Mouse (Mus musculus) ovary, adult 18-20 months (tissue): ENCODE results near the gene Efcab11.
"Not testable (repeated sequence)": the region's sequence is repeated elsewhere in the genome, so short reads cannot be mapped to it uniquely, and the experiment has no call there.

Experiments
- DNase-seq: peaks from one replicate; pipeline ENCODE4 v3.0.0; 2022; ENCODE audit warnings: low spot score, mixed read lengths

The Efcab11 gene

GRCm38 (mm10) chr12:99806741-99807140 is 77.5 kb downstream of the Efcab11 start:
- DNase-seq: not testable (repeated sequence)

- DNase-seq: no peak
These were observed 88.3 kb downstream of the Efcab11 start for GRCm38 (mm10) chr12:99795921-99796320.

GRCm38 (mm10) chr12:99794792-99795620 is 89.2 kb downstream of the Efcab11 start:
- no peak for DNase-seq

DNA sequence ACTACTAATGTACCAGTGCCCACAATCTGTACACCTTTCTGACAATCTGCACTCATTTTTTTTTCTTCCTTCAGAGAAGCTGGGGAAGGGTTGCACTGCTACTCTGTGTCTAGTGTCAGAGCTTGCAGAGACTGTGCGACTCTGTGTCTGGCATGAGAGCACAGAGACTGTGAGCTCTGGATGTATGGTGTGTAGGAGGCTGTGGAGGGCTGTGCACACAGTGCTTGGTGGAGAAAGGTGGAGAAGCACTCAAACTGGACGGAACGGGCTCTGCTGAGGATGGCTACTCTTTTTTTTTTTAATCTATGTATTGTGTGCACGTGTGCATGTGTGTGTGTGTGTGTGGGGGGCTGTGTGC is 90.1 kb downstream of the Efcab11 start:
- no peak for DNase-seq

GRCm38 (mm10) chr12:99793465-99794157 is 90.6 kb downstream of the Efcab11 start:
- DNase-seq: no peak

GRCm38 (mm10) chr12:99789283-99789960 is 94.8 kb downstream of the Efcab11 start:
- DNase-seq: no peak

GRCm38 (mm10) chr12:99781774-99782173 is 102.5 kb downstream of the Efcab11 start:
- no peak for DNase-seq

DNA sequence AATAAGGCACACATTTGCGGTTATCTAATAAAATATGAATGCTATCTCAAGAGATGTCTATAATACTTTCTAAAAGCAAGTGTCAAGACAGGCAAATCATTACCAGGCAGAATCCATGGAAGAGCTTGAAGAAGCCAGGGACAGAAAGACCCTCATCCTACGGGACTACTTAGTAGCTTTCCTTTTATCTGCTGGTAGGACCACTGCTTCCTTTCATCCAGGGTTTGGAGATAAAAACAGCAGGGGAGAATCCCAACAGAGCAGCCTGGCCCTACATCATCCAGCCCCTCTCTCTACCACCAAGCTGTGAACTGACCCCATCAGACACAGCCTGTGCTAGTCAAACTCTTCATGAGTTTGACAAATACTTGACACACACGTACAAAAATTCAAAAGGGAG is 103.8 kb downstream of the Efcab11 start:
- DNase-seq: no peak

DNA sequence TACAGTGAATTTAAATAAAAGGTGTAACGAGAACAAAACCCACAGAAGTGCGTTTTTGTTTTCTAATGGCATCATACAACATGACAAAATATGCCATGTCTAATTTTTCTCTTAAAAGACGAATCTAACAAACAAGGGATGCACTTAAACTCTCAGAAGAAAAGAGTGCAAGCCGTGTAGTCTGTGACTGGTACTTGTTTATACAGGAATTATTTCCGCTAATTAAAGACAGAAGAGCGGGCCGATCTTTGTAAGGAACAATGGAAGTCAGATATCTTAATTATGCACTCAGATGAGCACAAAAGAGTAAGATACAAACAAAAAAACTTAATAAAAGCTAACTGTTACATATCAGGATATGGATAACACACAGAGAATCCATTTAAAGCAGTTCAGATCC is 104.3 kb downstream of the Efcab11 start:
- DNase-seq: no peak

- no peak for DNase-seq
These were observed 107.6 kb downstream of the Efcab11 start for GRCm38 (mm10) chr12:99776497-99777139.

- no peak for DNase-seq
These were observed 109.4 kb downstream of the Efcab11 start for GRCm38 (mm10) chr12:99774864-99775263.

GRCm38 (mm10) chr12:99773636-99774193 is 110.5 kb downstream of the Efcab11 start:
- DNase-seq: no peak

DNA sequence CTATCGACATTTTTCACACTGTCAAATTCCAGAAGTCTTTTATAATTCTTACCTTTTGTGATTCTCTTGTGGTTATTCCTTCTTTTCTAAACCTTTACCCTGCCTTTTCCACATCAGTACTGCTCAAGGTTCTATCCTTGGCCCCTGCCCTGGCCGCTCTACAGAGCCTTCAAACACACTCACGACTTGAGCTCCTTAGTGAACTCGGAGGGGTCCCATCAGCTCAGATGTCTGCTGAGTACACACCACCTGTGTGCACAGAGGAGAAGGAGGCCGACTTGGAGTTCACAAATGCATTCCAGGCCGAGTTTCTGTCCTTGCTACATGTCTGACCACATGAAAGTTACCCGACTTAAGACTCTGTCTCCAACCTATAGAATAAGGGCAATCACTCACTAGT is 113.2 kb downstream of the Efcab11 start:
- DNase-seq: no peak

- DNase-seq: no peak
These were observed 114.6 kb downstream of the Efcab11 start for GRCm38 (mm10) chr12:99769626-99770025.

DNA sequence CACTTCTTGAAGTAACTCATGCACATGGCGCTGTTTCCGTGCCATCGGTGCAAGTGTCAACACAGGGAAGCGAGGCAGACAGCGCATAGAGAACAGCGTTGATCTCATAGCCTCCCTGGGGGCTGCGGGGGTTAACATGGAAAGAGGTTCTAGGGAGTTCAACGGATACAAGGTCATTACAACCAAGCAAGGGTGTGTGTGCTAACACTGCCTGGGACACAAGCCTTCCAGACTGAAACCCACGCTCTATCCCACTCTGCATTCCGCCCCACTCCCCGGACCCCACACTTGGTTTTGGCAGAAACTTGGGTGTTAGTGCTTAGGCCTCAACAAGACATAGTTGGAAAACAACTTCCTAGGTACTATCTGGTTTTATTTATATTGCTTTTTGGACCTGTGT is 116.5 kb downstream of the Efcab11 start:
- no peak for DNase-seq

- no peak for DNase-seq
These were observed 118.3 kb downstream of the Efcab11 start for GRCm38 (mm10) chr12:99765979-99766378.

DNA sequence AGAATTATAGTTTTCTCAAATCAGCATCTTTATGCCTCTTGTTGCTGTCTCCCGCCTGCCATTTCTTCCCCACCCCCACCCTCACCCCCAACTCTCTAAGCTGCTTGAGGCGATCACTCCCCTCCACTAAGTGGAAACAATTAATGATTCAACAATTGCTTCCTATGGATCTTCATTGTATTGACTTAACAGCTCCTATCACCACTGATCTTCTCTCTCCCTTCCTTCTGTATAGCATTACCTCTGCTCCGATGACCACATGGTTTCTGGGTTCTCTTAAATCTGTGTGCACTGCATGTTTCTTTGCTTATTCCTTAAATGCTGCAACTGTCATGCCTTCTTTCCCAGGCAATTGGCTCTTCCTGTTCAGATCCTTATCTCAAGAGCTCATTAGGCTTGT is 120.2 kb downstream of the Efcab11 start:
- no peak for DNase-seq

DNA sequence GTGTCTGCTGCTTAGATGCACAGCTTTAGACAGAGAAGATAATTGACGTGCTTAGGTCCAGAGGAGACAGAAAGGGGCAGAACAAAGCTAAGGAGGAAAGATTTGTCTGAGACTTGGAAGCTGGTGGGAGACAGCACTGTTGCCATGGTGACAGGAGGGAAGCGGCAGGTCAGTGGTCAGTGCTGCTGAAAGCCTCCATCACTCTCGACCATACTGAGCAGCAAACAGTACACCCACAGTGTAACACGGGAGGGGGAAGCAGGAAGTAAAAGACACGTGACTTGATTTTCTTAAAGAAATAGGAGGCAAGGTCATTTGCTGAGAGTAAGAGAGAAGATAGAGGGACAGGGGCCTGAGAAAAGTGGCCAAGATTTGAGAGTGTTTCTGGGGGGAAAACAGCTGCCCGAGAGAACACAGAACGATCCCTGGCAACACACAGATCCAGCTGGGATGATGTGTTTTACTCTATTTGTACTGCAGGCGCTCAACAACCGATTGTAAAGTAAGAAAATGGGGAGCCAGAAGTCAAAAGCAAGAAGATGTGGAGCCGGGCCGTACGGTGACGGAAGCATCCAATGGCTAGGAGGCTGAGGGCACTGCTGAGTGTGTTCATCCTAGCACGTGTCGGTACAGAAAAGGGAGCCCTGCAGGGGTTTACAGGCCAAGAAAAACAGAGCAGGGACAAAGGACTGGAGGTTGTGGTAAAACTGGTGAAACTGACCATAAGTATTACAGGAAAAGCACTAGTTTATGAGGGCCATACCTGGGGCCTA is 126.3 kb downstream of the Efcab11 start:
- peak; percentile 18 for DNase-seq

GRCm38 (mm10) chr12:99756914-99757687 is 127.1 kb downstream of the Efcab11 start:
- DNase-seq: no peak

- no peak for DNase-seq
These were observed 128.0 kb downstream of the Efcab11 start for GRCm38 (mm10) chr12:99756213-99756612.

GRCm38 (mm10) chr12:99752986-99753385 is 131.3 kb downstream of the Efcab11 start:
- no peak for DNase-seq
